Mouse (Mus musculus) spleen, postnatal 4 days (tissue): Measurements from ENCODE around the gene Sbf1.

Experiments
- DNase-seq, 2 experiments: peaks; one replicate each; pipeline ENCODE4 v3.0.0; 2022; ENCODE audit warnings: low spot score in 2 of 2

Gene Sbf1

DNA sequence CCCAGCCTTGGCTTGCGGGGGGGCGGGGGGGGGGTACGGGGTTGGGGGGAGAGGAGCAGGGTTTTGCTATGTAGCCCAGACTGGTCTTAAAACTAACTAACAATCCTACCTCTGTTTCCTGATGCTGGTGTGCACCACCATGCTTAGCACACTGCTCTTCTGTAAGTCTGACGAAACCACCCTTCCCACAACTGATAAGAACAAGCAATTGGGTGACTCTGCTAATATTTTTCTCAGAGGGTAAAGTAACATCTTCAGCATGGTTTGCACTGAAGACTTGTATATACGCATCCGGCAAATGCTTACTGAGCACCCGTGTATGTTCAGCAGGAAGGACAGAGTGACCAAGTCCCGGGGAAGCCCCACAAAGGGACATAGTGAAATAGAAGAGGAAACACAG is 6.2 kb upstream of the Sbf1 start:
- DNase-seq = no peak

- DNase-seq = peak; percentile 43 to 76
These were observed 1.0 kb upstream of the Sbf1 start for GRCm38 (mm10) chr15:89316146-89316545.

- peak in 1 of 2 experiments; percentile 33 for DNase-seq
These were observed 461 bp downstream of the Sbf1 start for GRCm38 (mm10) chr15:89314511-89315189.

- DNase-seq = no peak
These were observed 1.0 kb downstream of the Sbf1 start for GRCm38 (mm10) chr15:89314107-89314506.

- DNase-seq = peak in 1 of 2 experiments; percentile 14
These were observed 1.8 kb downstream of the Sbf1 start for GRCm38 (mm10) chr15:89313359-89313758.

DNA sequence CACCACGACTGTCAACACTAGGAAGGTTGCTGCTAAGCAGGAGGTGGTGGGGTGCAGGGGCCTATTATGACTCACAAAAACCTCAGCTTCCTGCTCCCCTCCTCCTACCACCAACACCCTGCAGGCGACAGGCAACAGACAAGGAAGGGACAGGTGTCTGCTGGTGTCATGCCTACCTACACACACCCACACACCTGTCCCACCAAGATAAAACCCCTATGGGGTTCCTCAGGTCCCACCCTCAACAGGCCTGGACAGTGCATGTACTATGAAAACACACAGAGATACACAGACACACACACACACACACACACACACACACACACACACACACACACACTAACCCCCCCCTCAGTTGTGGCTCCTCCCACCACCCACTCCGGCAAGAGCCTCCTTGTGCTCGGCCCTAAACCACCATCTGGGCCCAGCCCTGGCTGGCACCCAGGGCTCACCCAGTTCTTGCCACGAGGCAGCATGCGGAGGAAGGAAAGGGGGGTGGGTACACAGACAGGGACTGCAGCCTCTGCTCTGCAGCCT is 5.1 kb downstream of the Sbf1 start:
- DNase-seq = peak; percentile 38 to 74

DNA sequence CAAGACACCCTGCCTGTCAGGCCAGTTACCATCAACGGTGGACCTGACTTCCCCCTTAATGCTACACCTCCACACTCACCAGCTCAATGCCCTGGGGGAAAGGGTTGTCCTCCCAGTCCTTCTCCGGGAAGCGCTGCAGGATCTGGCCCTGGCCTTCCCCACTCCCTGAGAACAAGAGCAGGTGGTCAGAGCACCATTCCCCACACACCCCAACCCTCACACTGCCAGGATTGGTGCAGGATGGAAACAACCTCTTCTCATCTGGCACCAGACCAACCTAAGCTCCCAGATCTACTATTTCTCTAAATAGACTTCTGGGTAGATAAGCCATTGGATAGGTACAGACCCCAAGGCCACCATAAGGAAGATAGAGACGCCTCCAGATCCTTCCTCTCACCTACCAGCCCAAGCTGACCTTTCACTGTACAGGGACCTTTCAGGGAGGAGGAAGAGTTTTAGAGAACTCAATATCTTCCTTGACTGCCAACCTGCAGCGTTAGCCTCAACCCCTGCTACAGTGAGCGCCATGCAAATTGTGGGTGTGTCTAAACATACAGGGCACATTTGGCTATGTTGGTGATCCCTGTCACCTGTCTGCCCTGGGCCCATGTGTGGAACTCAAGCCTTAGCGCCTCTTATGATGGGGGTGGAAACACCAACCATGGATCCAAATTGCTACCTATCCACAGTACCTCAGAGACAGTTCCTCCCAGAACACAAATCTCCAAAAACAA is 6.5 kb downstream of the Sbf1 start:
- peak in 1 of 2 experiments; percentile 17 for DNase-seq

GRCm38 (mm10) chr15:89307461-89307860 is 7.7 kb downstream of the Sbf1 start:
- no peak for DNase-seq

DNA sequence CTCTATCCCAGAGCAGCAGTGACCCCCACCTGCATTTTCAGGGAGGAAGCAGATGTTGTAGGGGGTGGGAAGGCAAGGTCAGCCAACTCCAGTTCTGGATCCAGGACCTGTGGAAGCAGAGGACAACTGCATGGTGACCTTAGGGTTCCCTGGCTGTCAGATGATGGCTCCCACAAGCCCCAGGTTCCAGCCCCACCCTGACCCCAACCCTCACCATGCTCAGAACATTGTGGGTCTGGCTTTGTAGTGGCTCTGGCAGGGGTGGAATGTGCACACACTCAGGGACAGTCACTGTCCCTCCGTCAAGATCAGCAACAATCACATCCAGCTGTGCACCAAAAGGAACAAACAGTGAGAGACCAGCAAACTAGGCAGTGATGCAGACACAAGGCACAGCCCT is 9.1 kb downstream of the Sbf1 start:
- DNase-seq = no peak

- no peak for DNase-seq
These were observed 14.5 kb downstream of the Sbf1 start for GRCm38 (mm10) chr15:89300600-89300999.

DNA sequence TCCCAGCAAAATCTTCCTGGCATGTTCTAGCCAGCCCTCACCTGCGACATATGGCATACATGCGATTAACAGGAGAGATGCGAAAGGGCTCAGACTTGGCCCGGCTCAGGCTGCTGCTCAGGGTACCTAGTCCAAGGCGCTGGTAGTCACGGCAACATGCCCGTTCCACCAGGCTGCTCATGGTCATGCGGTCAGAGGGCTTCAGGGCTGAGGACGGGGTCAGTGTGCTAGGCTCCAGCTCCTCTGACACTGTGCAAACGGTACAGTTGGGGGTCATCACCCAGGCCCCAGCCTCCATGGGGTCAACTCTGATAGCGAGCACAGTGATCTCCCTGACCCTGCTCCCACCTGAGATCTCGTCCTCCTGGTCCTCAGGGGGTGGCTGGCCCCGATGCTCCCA is 14.9 kb downstream of the Sbf1 start:
- no peak for DNase-seq

DNA sequence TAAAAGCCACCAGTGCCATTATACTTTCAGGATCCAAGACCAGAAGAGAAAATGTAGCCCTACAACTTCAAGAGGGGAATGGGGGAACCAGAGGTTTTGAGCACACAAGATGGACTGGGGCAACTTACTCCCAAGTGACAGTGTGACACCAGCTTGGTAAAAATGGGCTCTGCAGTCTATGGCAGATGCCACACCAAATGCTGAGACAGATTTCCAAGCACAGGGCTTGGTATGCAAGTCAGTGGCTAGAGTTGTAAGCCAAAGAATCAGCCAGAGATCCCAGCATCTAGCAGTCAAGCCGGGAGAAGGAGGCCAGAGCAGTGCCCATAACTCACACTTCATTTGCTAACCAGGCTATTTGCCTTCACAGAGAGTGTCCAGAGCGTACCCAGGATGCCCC is 17.4 kb downstream of the Sbf1 start:
- DNase-seq = no peak

DNA sequence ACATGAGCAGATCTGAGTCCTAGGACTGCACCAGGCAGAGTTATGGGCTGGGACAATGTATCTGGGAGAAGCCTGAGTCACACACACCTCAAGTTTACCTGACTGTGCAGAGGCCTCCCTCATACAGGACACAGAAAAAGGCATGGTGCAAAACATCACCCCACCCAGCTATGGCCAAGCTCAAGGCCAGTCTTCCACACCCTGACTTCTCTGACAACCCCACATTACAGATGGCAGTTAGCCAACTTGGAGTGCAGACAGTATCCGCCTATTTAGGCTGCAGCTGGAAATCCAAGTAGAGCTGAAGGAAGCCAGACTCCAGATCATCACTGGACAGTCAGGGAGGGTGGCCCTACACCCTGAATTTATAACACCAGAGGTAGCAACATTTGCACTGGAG is 18.6 kb downstream of the Sbf1 start:
- no peak for DNase-seq

- no peak for DNase-seq
These were observed 19.4 kb downstream of the Sbf1 start for GRCm38 (mm10) chr15:89295580-89296165.

DNA sequence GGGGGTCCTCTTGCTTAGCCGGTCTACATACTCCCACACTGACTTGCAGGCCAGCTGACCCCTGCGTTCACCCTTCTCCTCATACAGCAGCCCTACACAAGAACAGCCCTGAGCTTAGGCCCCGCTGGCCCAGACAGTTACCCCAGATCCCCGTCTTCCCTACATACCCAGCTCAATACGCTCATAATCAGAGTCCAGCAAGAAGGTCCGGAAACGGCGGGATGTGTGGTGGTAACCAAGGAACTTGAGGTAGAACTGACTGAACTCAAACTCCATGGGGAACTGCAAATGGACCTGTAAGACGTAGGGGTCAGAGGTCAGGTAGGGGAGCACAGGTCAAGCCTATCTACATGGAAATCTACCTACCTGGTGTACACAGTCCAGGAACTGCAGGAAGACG is 21.3 kb downstream of the Sbf1 start:
- DNase-seq = no peak

- DNase-seq = no peak
These were observed 22.3 kb downstream of the Sbf1 start for GRCm38 (mm10) chr15:89292795-89293194.

GRCm38 (mm10) chr15:89291521-89291920 is 23.6 kb downstream of the Sbf1 start:
- DNase-seq = no peak

- DNase-seq = no peak
These were observed 25.7 kb downstream of the Sbf1 start for GRCm38 (mm10) chr15:89289455-89289854.

- DNase-seq = no peak
These were observed 26.8 kb downstream of the Sbf1 start for GRCm38 (mm10) chr15:89288227-89288767.

DNA sequence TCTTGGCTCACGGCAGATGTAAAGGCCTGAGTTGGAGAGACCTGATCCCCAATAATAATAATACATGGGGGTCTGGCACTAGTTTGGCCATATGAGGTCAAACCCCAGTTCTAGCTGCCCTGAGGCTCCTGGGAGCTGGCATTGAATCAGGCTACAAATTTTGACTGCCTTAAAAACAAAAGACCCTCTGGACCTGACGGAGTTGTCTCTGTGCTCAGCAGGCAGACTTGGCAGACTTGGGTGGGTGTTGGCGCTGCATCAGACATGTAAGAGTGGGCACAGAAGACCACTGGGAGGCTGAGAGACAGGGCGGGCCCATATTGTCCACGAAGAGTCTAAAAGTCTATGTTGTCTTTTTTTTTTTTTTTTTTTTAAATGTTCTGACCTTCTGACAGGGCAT is 28.5 kb downstream of the Sbf1 start:
- DNase-seq = no peak

DNA sequence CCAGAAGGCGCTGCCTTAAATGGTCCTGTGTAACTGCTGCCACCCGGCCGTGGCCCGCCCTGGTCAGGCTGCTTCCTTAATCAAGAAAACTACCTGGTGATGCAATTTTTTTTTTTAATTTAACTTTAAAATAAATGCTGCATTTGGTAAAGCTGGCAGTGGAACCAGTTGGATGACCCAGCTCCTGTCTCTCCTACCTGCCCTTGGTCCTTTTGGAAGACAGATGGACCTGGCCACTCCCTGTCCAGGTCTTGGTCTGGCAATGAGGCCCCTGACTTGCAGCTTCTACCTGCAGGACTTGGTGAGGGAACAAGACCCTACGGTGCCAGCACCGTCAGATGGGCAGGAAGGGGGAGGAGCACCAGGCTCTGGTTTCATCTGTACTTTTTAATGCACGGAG is 29.0 kb downstream of the Sbf1 start:
- DNase-seq = no peak

DNA sequence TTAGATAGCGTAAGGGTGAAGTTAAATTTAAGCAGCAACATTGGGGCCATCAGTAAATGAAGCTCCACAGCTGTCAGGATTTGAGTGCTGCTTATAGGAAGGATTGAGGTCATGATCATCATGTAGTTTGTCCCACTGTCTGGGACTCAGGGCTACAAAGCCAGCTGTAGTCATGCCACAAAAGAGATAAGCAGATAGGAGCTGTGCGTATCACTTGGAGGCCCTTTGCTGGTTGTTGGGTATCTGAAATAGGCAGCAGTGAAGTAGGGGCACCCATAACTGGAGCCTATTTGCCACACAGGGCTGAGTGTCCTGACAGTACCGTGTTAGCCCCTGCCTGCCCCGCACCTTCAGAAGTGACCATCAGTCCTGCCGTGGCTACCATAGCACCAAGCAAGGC is 29.6 kb downstream of the Sbf1 start:
- no peak for DNase-seq

DNA sequence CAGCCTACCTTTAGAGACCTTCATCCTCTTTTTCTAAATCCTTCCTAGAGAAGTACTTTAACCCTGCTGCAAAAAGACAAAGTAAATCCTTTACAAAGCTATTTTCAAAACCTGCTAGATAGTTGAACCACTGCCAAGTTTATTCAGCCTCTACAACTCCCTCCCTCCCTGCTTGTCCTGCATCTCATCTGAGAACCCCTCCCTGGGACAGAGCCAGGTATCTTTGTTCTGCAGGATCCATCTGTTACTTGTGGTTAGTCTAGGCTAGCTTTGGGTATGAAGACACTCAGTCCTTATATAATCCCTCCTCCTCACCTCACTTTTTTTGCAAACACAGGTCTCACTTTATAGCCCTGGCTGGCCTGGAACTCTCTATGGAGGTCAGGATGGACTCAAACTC is 30.1 kb downstream of the Sbf1 start:
- no peak for DNase-seq
